Mouse (Mus musculus): ENCODE results near the gene Olfr1510. TPM values are rescaled to one million over a fixed set of nuclear protein-coding genes. Genes with fewer than 3 reads are reported as not detected.
"Not testable (repeated sequence)": the region's sequence is repeated elsewhere in the genome, so short reads cannot be mapped to it uniquely, and the experiment has no call there.

Olfr1510 gene
- total RNA-seq (2014; rRNA removed; ENCODE audit: low replicate concordance) (not detected in 2 replicates), polyA plus RNA-seq (2015; fragmentation: Nextera tagmentation; extraction: Ambion mirVana) (not detected in 2 replicates)

DNA sequence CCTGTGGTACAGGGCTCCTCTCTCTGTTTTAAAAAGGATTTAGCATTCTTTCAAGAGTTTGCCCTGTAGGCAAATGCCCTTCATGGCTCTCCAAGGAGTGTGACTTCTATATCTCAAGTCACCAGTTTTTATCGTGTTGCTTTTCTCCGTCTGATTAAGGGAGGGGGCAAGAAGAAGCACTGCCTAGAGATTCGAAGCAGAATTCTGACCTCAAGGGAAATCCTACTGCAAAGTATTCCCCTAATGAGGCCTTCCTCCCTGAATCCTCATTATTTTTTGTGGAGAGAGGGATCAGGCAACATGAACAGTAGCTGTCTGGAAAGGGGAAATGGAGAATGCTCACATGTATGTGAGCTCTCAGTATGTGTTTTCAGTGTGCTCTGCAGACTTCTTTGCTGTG, at the start of gene Olfr1510:
TSS of gene Olfr1510 (minus strand) at position 101 of the 400 bp plus-strand sequence.
- H3K27ac ChIP-seq (ENCODE audit: low read depth): no peak within 1 kb of the TSS
- no peaks in the 10 kb centered on the region for H3K9me3 ChIP-seq (replicated peaks; ENCODE audit: control insufficient read depth, low read length)
- ATAC-seq (ENCODE audit: insufficient read depth, low read depth): no peak
- DNase-seq (ENCODE audit: low spot score): no peak
- no peak for TF ChIP-seq EP300 (IDR thresholded peaks at IDR 0.05; ENCODE audit: low read depth)
- TF ChIP-seq CTCF (IDR thresholded peaks at IDR 0.05; ENCODE audit: low read depth): no peak
- no peaks in the 10 kb centered on the region for H3K4me1 ChIP-seq (ENCODE audit: control insufficient read depth, insufficient read depth)
- 80% methylated on average over 3 of the region's 3 CpGs for WGBS
- no peaks in the 10 kb centered on the region for H3K36me3 ChIP-seq (replicated peaks; ENCODE audit: control insufficient read depth, insufficient read depth, low read length)
- H3K4me2 ChIP-seq (ENCODE audit: low read depth, low read length): no peak within 1 kb of the TSS
- H3K27me3 ChIP-seq (ENCODE audit: control insufficient read depth, insufficient read depth, low read length): no peaks in the 10 kb centered on the region
- no peak within 1 kb of the TSS for H3K9ac ChIP-seq (replicated peaks; ENCODE audit: low read depth, low read length)
- H3K4me3 ChIP-seq (ENCODE audit: low read depth, low read length): no peak within 1 kb of the TSS

DNA sequence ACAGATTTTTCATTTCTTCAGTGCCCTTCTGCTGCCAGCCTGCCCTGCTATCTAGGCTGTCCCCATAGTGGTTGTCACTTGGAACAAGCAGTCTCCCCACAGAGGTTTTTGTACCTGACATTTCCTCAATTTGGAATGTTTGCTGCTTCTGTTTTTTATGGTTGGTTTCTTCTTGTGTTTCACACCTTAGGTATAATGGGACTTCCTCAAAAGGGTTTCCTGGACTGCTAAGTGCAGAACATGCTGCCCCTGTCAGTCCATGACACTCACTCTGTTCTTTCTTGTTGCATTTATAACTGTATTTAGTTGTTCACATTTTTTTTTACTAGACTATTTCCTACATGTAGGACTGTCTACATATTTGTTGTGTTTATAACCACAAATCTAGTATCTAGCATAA, 47.8 kb upstream of the Olfr1510 start:
- Histone ChIP-seq H3K4me1 (ENCODE audit: control insufficient read depth, insufficient read depth) (no peaks in the 10 kb centered on the region), H3K4me3 (ENCODE audit: low read depth, low read length) (no peak overlapping the region), H3K4me2 (ENCODE audit: low read depth, low read length) (no peak overlapping the region), H3K27ac (ENCODE audit: low read depth) (no peak overlapping the region), H3K9ac (replicated peaks; ENCODE audit: low read depth, low read length) (no peak overlapping the region), H3K9me3 (replicated peaks; ENCODE audit: control insufficient read depth, low read length) (0 out of 2 replicates have a peak, but pooled peaks cover 6% of the 10 kb centered on the region), H3K27me3 (ENCODE audit: control insufficient read depth, insufficient read depth, low read length) (no peaks in the 10 kb centered on the region), H3K36me3 (replicated peaks; ENCODE audit: control insufficient read depth, insufficient read depth, low read length) (no peaks in the 10 kb centered on the region)
- DNase-seq (ENCODE audit: low spot score) (no peak), ATAC-seq (ENCODE audit: insufficient read depth, low read depth) (no peak)
- TF ChIP-seq CTCF (IDR thresholded peaks at IDR 0.05; ENCODE audit: low read depth) (no peak), EP300 (IDR thresholded peaks at IDR 0.05; ENCODE audit: low read depth) (no peak)

DNA sequence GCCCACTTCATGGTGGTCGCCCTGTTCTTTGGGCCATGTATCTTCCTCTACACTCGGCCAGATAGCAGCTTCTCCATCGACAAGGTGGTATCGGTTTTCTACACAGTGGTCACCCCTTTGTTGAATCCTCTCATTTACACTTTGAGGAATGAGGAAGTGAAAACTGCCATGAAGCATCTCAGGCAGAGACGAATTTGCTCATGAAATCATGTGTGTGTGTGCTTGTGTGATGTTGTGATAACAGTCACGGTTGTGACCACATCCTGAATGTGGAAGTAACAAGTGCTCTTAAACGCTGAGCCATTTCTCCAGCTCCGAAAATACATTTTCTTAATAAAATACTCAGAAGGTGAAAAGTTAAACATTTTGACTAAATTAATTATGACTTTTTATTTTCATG, 37.0 kb upstream of the Olfr1510 start:
- no peaks in the 10 kb centered on the region for H3K4me1 ChIP-seq (ENCODE audit: control insufficient read depth, insufficient read depth)
- no peak overlapping the region for H3K4me3 ChIP-seq (ENCODE audit: low read depth, low read length)
- H3K9me3 ChIP-seq (replicated peaks; ENCODE audit: control insufficient read depth, low read length): no peaks in the 10 kb centered on the region; the same call in 1 of the 2 replicates
- 72% methylated on average over 8 of the region's 8 CpGs for WGBS
- H3K27me3 ChIP-seq (ENCODE audit: control insufficient read depth, insufficient read depth, low read length): no peaks in the 10 kb centered on the region
- no peak overlapping the region for H3K4me2 ChIP-seq (ENCODE audit: low read depth, low read length)
- ATAC-seq (ENCODE audit: insufficient read depth, low read depth): no peak
- no peak overlapping the region for H3K27ac ChIP-seq (ENCODE audit: low read depth)
- H3K9ac ChIP-seq (replicated peaks; ENCODE audit: low read depth, low read length): no peak overlapping the region
- DNase-seq (ENCODE audit: low spot score): no peak
- TF ChIP-seq CTCF (IDR thresholded peaks at IDR 0.05; ENCODE audit: low read depth) (no peak), EP300 (IDR thresholded peaks at IDR 0.05; ENCODE audit: low read depth) (no peak)
- no peaks in the 10 kb centered on the region for H3K36me3 ChIP-seq (replicated peaks; ENCODE audit: control insufficient read depth, insufficient read depth, low read length)

- no peak within 1 kb of the TSS for H3K27ac ChIP-seq (ENCODE audit: low read depth)
- H3K9me3 ChIP-seq (replicated peaks; ENCODE audit: control insufficient read depth, low read length): no peaks in the 10 kb centered on the region
- ATAC-seq (ENCODE audit: insufficient read depth, low read depth) (no peak), DNase-seq (ENCODE audit: low spot score) (no peak)
- H3K4me2 ChIP-seq (ENCODE audit: low read depth, low read length): no peak within 1 kb of the TSS
- no peaks in the 10 kb centered on the region for H3K4me1 ChIP-seq (ENCODE audit: control insufficient read depth, insufficient read depth)
- no peak for TF ChIP-seq CTCF (IDR thresholded peaks at IDR 0.05; ENCODE audit: low read depth)
- TF ChIP-seq EP300 (IDR thresholded peaks at IDR 0.05; ENCODE audit: low read depth): no peak
- H3K36me3 ChIP-seq (replicated peaks; ENCODE audit: control insufficient read depth, insufficient read depth, low read length): no peaks in the 10 kb centered on the region
- no peak within 1 kb of the TSS for H3K4me3 ChIP-seq (ENCODE audit: low read depth, low read length)
- H3K9ac ChIP-seq (replicated peaks; ENCODE audit: low read depth, low read length): no peak within 1 kb of the TSS
- no peaks in the 10 kb centered on the region for H3K27me3 ChIP-seq (ENCODE audit: control insufficient read depth, insufficient read depth, low read length)
These were observed 28.5 kb upstream of the Olfr1510 start, which contains the start of gene Olfr1509 for GRCm38 (mm10) chr14:52442690-52443089. TSS of gene Olfr1509 (plus strand) at chr14:52442990.

- H3K4me2 ChIP-seq (ENCODE audit: low read depth, low read length): no peak overlapping the region
- H3K4me1 ChIP-seq (ENCODE audit: control insufficient read depth, insufficient read depth): no peaks in the 10 kb centered on the region
- H3K4me3 ChIP-seq (ENCODE audit: low read depth, low read length): no peak overlapping the region
- ATAC-seq (ENCODE audit: insufficient read depth, low read depth): no peak
- no peak overlapping the region for H3K27ac ChIP-seq (ENCODE audit: low read depth)
- H3K9me3 ChIP-seq (replicated peaks; ENCODE audit: control insufficient read depth, low read length): no peaks in the 10 kb centered on the region
- TF ChIP-seq CTCF (IDR thresholded peaks at IDR 0.05; ENCODE audit: low read depth) (no peak), EP300 (IDR thresholded peaks at IDR 0.05; ENCODE audit: low read depth) (no peak)
- no peaks in the 10 kb centered on the region for H3K36me3 ChIP-seq (replicated peaks; ENCODE audit: control insufficient read depth, insufficient read depth, low read length)
- no peaks in the 10 kb centered on the region for H3K27me3 ChIP-seq (ENCODE audit: control insufficient read depth, insufficient read depth, low read length)
- no peak overlapping the region for H3K9ac ChIP-seq (replicated peaks; ENCODE audit: low read depth, low read length)
- 66% methylated on average over 1 of the region's 1 CpGs for WGBS
- DNase-seq (ENCODE audit: low spot score): no peak
These were observed 13.5 kb upstream of the Olfr1510 start for GRCm38 (mm10) chr14:52427686-52428085.

DNA sequence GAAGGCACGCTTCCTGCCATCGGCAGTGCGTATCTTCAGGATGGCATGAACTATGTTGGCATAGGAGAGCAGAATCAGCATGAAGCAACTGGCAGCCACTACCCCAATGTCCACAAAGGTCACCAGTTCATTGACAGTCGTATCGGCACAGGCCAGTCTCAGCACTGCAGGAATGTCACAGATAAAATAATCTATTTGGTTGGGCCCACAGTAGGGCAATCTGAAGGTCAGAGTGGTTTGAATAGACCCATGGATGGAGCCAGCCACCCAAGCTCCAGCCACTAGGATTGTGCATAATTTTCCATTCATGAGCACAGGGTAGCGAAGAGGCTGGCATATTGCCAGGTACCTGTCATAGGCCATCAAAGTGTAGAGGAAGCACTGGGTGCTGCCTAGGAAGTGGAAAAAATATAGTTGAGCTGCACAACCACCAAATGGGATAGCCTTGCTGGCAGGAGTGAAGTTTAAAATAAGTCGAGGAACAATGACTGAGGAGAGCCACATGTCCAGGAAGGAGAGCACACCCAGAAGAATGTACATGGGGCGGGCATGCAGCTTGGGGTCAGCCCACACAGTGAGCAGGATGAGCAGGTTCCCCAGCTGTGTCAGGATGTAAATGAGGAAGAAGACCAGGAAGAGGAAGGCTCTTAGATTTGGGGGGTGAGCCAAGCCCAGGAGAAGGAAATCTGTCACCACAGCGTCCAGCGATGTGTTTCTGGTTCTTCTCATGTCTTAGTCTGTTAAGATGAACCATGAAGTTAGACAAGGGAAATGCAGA, 3.8 kb downstream of the Olfr1510 start:
- H3K9me3 ChIP-seq (replicated peaks; ENCODE audit: control insufficient read depth, low read length); H3K4me2 ChIP-seq (ENCODE audit: low read depth, low read length); H3K4me1 ChIP-seq (ENCODE audit: control insufficient read depth, insufficient read depth); H3K4me3 ChIP-seq (ENCODE audit: low read depth, low read length); H3K27ac ChIP-seq (ENCODE audit: low read depth); DNase-seq (ENCODE audit: low spot score); H3K9ac ChIP-seq (replicated peaks; ENCODE audit: low read depth, low read length); H3K36me3 ChIP-seq (replicated peaks; ENCODE audit: control insufficient read depth, insufficient read depth, low read length); H3K27me3 ChIP-seq (ENCODE audit: control insufficient read depth, insufficient read depth, low read length): not testable (repeated sequence)
- WGBS: 39% methylated on average over 7 of the region's 10 CpGs
- ATAC-seq (ENCODE audit: insufficient read depth, low read depth): peak; percentile 30

Data from heart, postnatal 0 days (tissue).